Mouse (Mus musculus) kidney, adult 2 months (tissue): ENCODE measurements at regions not wholly inside any gene's neighbourhood (a gene's known extent, or its start where the extent isn't known, plus 50 kb on each side); places are given as distances from the start of the nearest gene placed in this dataset.

Experiments used
- DNase-seq: peaks from one replicate; pipeline ENCODE4 v3.0.0; 2021
- H3K27ac ChIP-seq: fragments of 200-500 bp; 2 replicates; pipeline ENCODE4 v1.5.1; 2012; ENCODE audit warnings: low read depth, low read length, control low read depth, inconsistent platforms; ENCODE audit not compliant: insufficient read depth
- H3K27me3 ChIP-seq: fragments of 200-500 bp; replicated peaks from 2 replicates; pipeline ENCODE4 v1.6.1; 2012; ENCODE audit warnings: mild to moderate bottlenecking, moderate library complexity, low read length, inconsistent platforms; ENCODE audit not compliant: control insufficient read depth, insufficient read depth
- H3K36me3 ChIP-seq: fragments of 200-500 bp; 2 replicates; pipeline ENCODE4 v1.6.1; 2012; ENCODE audit warnings: mild to moderate bottlenecking, moderate library complexity, low read length, inconsistent platforms; ENCODE audit not compliant: control insufficient read depth, insufficient read depth
- H3K4me1 ChIP-seq: fragments of 200-500 bp; 2 replicates; pipeline ENCODE4 v1.6.1; 2011; ENCODE audit warnings: low read length; ENCODE audit not compliant: control insufficient read depth, insufficient read depth
- H3K4me3 ChIP-seq: fragments of 200-500 bp; 2 replicates; pipeline ENCODE4 v1.5.1; 2011; ENCODE audit warnings: mild to moderate bottlenecking, low read depth, low read length, control low read depth; ENCODE audit not compliant: insufficient read depth
- CTCF ChIP-seq: fragments of 200-500 bp; conservative IDR thresholded peaks from 2 replicates; pipeline ENCODE4 v1.5.1; 2011; ENCODE audit warnings: low read depth, mild to moderate bottlenecking, control low read depth, low read length, moderate library complexity, mixed read lengths; ENCODE audit not compliant: insufficient read depth, insufficient read length
- POLR2A ChIP-seq: fragments of 200-500 bp; IDR thresholded peaks from one replicate; pipeline ENCODE4 v1.6.1; 2011; ENCODE audit warnings: low read depth, low read length, control low read depth
- WGBS: fragments of 180-500 bp; shearing (Covaris S2); methylation state at CpG from one replicate; pipeline ENCODE4 v1.1.7; 2018; 5-methylcytosine and 5-hydroxymethylcytosine counted together

GRCm38 (mm10) chr3:147814080-147814650, 962.0 kb downstream of the Ttll7 start:
- no peaks in the 10 kb centered on the region for H3K36me3 ChIP-seq
- no peak for DNase-seq
- H3K4me1 ChIP-seq: no peaks in the 10 kb centered on the region
- H3K27ac ChIP-seq: no peak overlapping the region
- H3K4me3 ChIP-seq: no peak overlapping the region
- TF ChIP-seq CTCF (no peak), POLR2A (no peak)
- no peaks in the 10 kb centered on the region for H3K27me3 ChIP-seq

- no peak overlapping the region for H3K4me3 ChIP-seq
- H3K27me3 ChIP-seq: no peaks in the 10 kb centered on the region
- no peak overlapping the region for H3K27ac ChIP-seq
- H3K4me1 ChIP-seq: no peaks in the 10 kb centered on the region
- 82% methylated on average over 4 of the region's 4 CpGs for WGBS
- TF ChIP-seq POLR2A: no peak
- no peak for TF ChIP-seq CTCF
- no peaks in the 10 kb centered on the region for H3K36me3 ChIP-seq
- no peak for DNase-seq
Observed at GRCm38 (mm10) chr3:147802546-147802945, 950.4 kb downstream of the Ttll7 start.

GRCm38 (mm10) chr3:147796524-147796923, 944.4 kb downstream of the Ttll7 start:
- no peaks in the 10 kb centered on the region for H3K36me3 ChIP-seq
- H3K4me1 ChIP-seq: no peaks in the 10 kb centered on the region
- no peak for DNase-seq
- H3K27ac ChIP-seq: no peak overlapping the region
- H3K4me3 ChIP-seq: no peak overlapping the region
- 73% methylated on average over 8 of the region's 8 CpGs for WGBS
- TF ChIP-seq POLR2A (no peak), CTCF (no peak)
- no peaks in the 10 kb centered on the region for H3K27me3 ChIP-seq

GRCm38 (mm10) chr3:147795116-147795515, 942.9 kb downstream of the Ttll7 start:
- Histone ChIP-seq H3K4me1 (no peaks in the 10 kb centered on the region), H3K27ac (no peak overlapping the region), H3K36me3 (no peaks in the 10 kb centered on the region), H3K27me3 (no peaks in the 10 kb centered on the region), H3K4me3 (no peak overlapping the region)
- no peak for DNase-seq
- TF ChIP-seq CTCF: no peak
- no peak for TF ChIP-seq POLR2A

GRCm38 (mm10) chr3:147786555-147786954, 934.4 kb downstream of the Ttll7 start:
- Histone ChIP-seq H3K27ac (no peak overlapping the region), H3K4me1 (no peaks in the 10 kb centered on the region), H3K36me3 (no peaks in the 10 kb centered on the region), H3K27me3 (no peaks in the 10 kb centered on the region), H3K4me3 (no peak overlapping the region)
- no peak for TF ChIP-seq CTCF
- TF ChIP-seq POLR2A: no peak
- no peak for DNase-seq
- 73% methylated on average over 2 of the region's 2 CpGs for WGBS

GRCm38 (mm10) chr3:147750842-147751191, 898.6 kb downstream of the Ttll7 start:
- no peak for DNase-seq
- TF ChIP-seq CTCF (no peak), POLR2A (no peak)
- no peak overlapping the region for H3K27ac ChIP-seq
- H3K4me3 ChIP-seq: no peak overlapping the region
- no peaks in the 10 kb centered on the region for H3K4me1 ChIP-seq
- no peaks in the 10 kb centered on the region for H3K36me3 ChIP-seq
- WGBS: 49% methylated on average over 1 of the region's 1 CpGs
- no peaks in the 10 kb centered on the region for H3K27me3 ChIP-seq

- H3K36me3 ChIP-seq: no peaks in the 10 kb centered on the region
- H3K27me3 ChIP-seq: no peaks in the 10 kb centered on the region
- H3K4me1 ChIP-seq: no peaks in the 10 kb centered on the region
- TF ChIP-seq POLR2A (no peak), CTCF (no peak)
- no peak overlapping the region for H3K27ac ChIP-seq
- H3K4me3 ChIP-seq: no peak overlapping the region
- no peak for DNase-seq
- WGBS: 61% methylated on average over 12 of the region's 12 CpGs
Observed at GRCm38 (mm10) chr3:147749939-147750841, 898.0 kb downstream of the Ttll7 start.
